Mouse (Mus musculus): ENCODE data around the gene Htr1d. TPM values are rescaled to one million over a fixed set of nuclear protein-coding genes. Genes with fewer than 3 reads are reported as not detected.
A peak's percentile ranks its signal among the peaks of the same experiment; 100 is the strongest.

Htr1d gene
- total RNA-seq, 2 experiments from 2014 or later = not detected

GRCm38 (mm10) chr4:136452792-136453191, 29.5 kb downstream of the Htr1d start:
- DNase-seq = no peak

GRCm38 (mm10) chr4:136454850-136455260, 31.5 kb downstream of the Htr1d start:
- DNase-seq = peak; percentile 92

- no peak for DNase-seq
Observed at GRCm38 (mm10) chr4:136456516-136457218, 33.3 kb downstream of the Htr1d start.

GRCm38 (mm10) chr4:136458276-136458675, 35.0 kb downstream of the Htr1d start:
- DNase-seq = no peak

GRCm38 (mm10) chr4:136459210-136459609, 35.9 kb downstream of the Htr1d start:
- no peak for DNase-seq

GRCm38 (mm10) chr4:136461206-136461605, 37.9 kb downstream of the Htr1d start:
- no peak for DNase-seq

GRCm38 (mm10) chr4:136461761-136462085, 38.4 kb downstream of the Htr1d start:
- no peak for DNase-seq

- DNase-seq = peak; percentile 88
Observed at GRCm38 (mm10) chr4:136462086-136462838, 38.9 kb downstream of the Htr1d start, which contains the start of gene 6030445D17Rik. Gene 6030445D17Rik, plus strand, starts transcription at chr4:136462250.

GRCm38 (mm10) chr4:136462839-136463178, 39.5 kb downstream of the Htr1d start:
- DNase-seq = peak; percentile 39

- DNase-seq = no peak
Observed at GRCm38 (mm10) chr4:136463436-136463835, 40.1 kb downstream of the Htr1d start.

- peak; percentile 49 for DNase-seq
Observed at GRCm38 (mm10) chr4:136466226-136466625, 42.9 kb downstream of the Htr1d start.

GRCm38 (mm10) chr4:136468553-136469327, 45.4 kb downstream of the Htr1d start:
- DNase-seq = peak; percentile 41

- DNase-seq = peak; percentile 97
Observed at GRCm38 (mm10) chr4:136469371-136469903, 46.1 kb downstream of the Htr1d start, which contains the start of gene Luzp1. Gene Luzp1, plus strand, starts transcription at chr4:136469761.

- no peak for DNase-seq
Observed at GRCm38 (mm10) chr4:136469941-136470346, 46.6 kb downstream of the Htr1d start.

- peak; percentile 68 for DNase-seq
Observed at GRCm38 (mm10) chr4:136470347-136471071, 47.2 kb downstream of the Htr1d start.

- DNase-seq = no peak
Observed at GRCm38 (mm10) chr4:136476692-136477091, 53.4 kb downstream of the Htr1d start.

- no peak for DNase-seq
Observed at GRCm38 (mm10) chr4:136486549-136486948, 63.2 kb downstream of the Htr1d start.

Other genes starting within 250 kb of the Htr1d start
- 1 to 10 TPM; 3.3 to 3.7 TPM for gene Asap3, start 217.2 kb upstream of the Htr1d start, total RNA-seq (2021)
- 10 to 100 TPM; 55.2 to 56.7 TPM for gene Tcea3, start 175.8 kb upstream of the Htr1d start, total RNA-seq (2021)
- gene Zfp46, start 138.8 kb upstream of the Htr1d start, total RNA-seq (2021) = 10 to 100 TPM; 47.0 to 50.1 TPM
- 10 to 100 TPM; 91.9 to 99.3 TPM for gene Hnrnpr, start 112.6 kb upstream of the Htr1d start, total RNA-seq (2021)
- under 1 TPM; 0.34 to 0.45 TPM for gene 6030445D17Rik, start 38.7 kb downstream of the Htr1d start, total RNA-seq (2021)
- gene Luzp1, start 46.2 kb downstream of the Htr1d start, total RNA-seq (2021) = 10 to 100 TPM; 58.4 to 62.3 TPM
- 10 to 100 TPM; 59.1 to 60.3 TPM for gene Kdm1a, start 179.2 kb downstream of the Htr1d start, total RNA-seq (2021)
- gene Tex46, start 186.9 kb downstream of the Htr1d start, total RNA-seq (2021) = not detected
- gene Lactbl1, start 199.1 kb downstream of the Htr1d start, total RNA-seq (2021) = not detected

Data from heart, postnatal 4 days (tissue).